Mouse (Mus musculus) forebrain, embryonic 13.5 days (tissue): Measurements from ENCODE around the gene Myo3b. TPM values are rescaled to one million over a fixed set of nuclear protein-coding genes. Genes with fewer than 3 reads are reported as not detected.
A peak's percentile ranks its signal among the peaks of the same experiment; 100 is the strongest.

ENCODE experiments used
- ATAC-seq: fragments of 200-750 bp; cut with Nextera tagmentation; 2 replicates; pipeline ENCODE4 v1.8.0; 2017
- H3K27ac ChIP-seq: fragments of 300-500 bp; sonication (generic); 2 replicates; pipeline ENCODE4 v1.5.1; 2015; ENCODE audit warnings: inconsistent platforms, mild to moderate bottlenecking, moderate library complexity
- H3K27me3 ChIP-seq: fragments of 300-500 bp; sonication (generic); 2 replicates; pipeline ENCODE4 v1.6.1; 2015; ENCODE audit warnings: mild to moderate bottlenecking, inconsistent platforms
- H3K36me3 ChIP-seq: fragments of 300-500 bp; sonication (generic); 2 replicates; pipeline ENCODE4 v1.6.1; 2015; ENCODE audit warnings: mild to moderate bottlenecking, inconsistent platforms; ENCODE audit not compliant: poor library complexity, severe bottlenecking
- H3K4me1 ChIP-seq: fragments of 300-500 bp; sonication (generic); 2 replicates; pipeline ENCODE4 v1.6.1; 2015; ENCODE audit warnings: inconsistent platforms
- H3K4me2 ChIP-seq: fragments of 300-500 bp; sonication (generic); 2 replicates; pipeline ENCODE4 v1.6.1; 2015; ENCODE audit warnings: inconsistent platforms, mild to moderate bottlenecking, moderate library complexity
- H3K4me3 ChIP-seq: fragments of 300-500 bp; sonication (generic); 2 replicates; pipeline ENCODE4 v1.5.1; 2015; ENCODE audit warnings: mild to moderate bottlenecking, inconsistent platforms
- H3K9ac ChIP-seq: fragments of 300-500 bp; sonication (generic); 2 replicates; pipeline ENCODE4 v1.6.1; 2015; ENCODE audit warnings: mild to moderate bottlenecking, inconsistent platforms
- H3K9me3 ChIP-seq: fragments of 300-500 bp; sonication (generic); replicated peaks from 2 replicates; pipeline ENCODE4 v1.6.1; 2016; ENCODE audit warnings: inconsistent platforms
- WGBS: fragments of 180-500 bp; shearing (Covaris S2); methylation state at CpG from one replicate; pipeline ENCODE4 v1.1.7; 2015; 5-methylcytosine and 5-hydroxymethylcytosine counted together
- polyA plus RNA-seq: library from polyadenylated mRNA; unstranded; fragments of >200 nt; fragmentation: Nextera tagmentation; extraction: Ambion mirVana; gene quantifications from 2 replicates; pipeline ENCODE4 v1.2.1, GENCODE M21; 2015

Myo3b gene
- polyA plus RNA-seq, 1 experiment from 2014 or later, result 0.25 TPM

DNA sequence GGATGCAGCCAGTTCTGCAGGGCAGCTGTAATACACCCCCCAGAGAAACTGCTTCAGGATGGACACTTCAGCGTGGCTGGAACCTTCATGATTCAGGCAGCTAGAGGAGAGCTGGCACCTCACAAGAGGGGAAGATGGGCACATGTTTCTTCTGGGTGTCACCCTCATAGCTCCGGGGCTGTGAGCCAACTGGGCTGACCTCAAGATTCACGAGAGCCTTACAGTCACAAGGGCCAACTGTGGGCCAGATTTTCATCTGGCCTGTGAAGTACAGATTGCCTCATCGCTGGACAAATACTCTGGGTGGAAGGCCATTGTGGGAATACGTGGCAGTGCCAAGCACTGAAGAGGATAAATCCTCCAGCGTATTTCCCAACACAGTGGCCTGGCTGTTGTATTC lies 294.6 kb downstream of the Myo3b start:
- peaks cover 16% of the 10 kb centered on the region for H3K4me1 ChIP-seq

DNA sequence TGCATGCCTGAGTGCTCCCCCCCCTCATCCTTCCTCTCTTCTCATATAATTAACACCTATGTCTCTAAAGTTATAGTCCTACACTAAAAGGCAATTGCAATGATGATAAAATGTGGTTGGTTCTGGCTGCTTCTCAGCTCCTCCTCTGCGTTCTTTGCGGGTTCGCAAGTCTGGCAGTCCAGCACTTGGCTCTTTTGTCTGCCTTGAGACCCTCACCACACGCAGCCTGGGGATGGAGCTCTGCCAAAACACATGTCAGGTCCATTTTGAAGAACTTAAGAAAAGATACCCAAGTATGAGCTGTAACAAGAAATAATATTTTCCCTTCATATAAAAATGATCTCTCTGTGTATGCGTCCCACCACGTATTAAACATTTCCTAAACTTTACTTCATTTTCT lies 297.6 kb downstream of the Myo3b start:
- no peaks in the 10 kb centered on the region for H3K36me3 ChIP-seq
- 55% methylated on average over 6 of the region's 6 CpGs for WGBS
- no peak overlapping the region for H3K4me2 ChIP-seq
- no peaks in the 10 kb centered on the region for H3K27me3 ChIP-seq
- no peaks in the 10 kb centered on the region for H3K9me3 ChIP-seq
- H3K4me1 ChIP-seq, result peaks cover 16% of the 10 kb centered on the region
- H3K9ac ChIP-seq, result no peak overlapping the region
- no peak overlapping the region for H3K27ac ChIP-seq
- no peak for ATAC-seq
- H3K4me3 ChIP-seq, result no peak overlapping the region

More for the DNA sequence above, 294.6 kb downstream of the Myo3b start:
- no peak overlapping the region for H3K4me2 ChIP-seq
- no peak for ATAC-seq
- no peak overlapping the region for H3K9ac ChIP-seq
- H3K9me3 ChIP-seq, result no peaks in the 10 kb centered on the region
- H3K36me3 ChIP-seq, result no peaks in the 10 kb centered on the region
- no peak overlapping the region for H3K4me3 ChIP-seq
- WGBS, result 87% methylated on average over 6 of the region's 6 CpGs
- H3K27me3 ChIP-seq, result no peaks in the 10 kb centered on the region
- H3K27ac ChIP-seq, result no peak overlapping the region

DNA sequence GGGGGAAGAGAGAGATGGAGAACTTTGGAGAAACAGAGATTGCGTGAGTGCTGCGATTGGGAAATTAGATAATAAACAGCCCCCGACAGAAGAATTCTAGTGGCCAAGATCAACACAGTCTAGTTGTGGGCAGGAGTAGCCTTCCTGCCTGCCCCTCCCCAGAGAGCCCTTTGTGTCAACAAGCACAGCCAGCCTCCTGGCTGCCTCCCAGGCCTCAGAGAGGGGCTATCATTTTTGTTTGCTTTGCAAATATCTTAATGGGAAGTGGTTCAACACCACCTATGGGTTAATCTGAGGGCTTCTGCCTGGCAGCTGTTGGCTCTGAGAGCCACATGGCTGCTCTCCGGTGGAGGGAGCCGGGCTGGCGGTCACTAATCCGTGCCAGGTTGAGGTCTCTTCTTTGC lies 298.3 kb downstream of the Myo3b start:
- H3K9ac ChIP-seq, result no peak overlapping the region
- no peak for ATAC-seq
- H3K4me2 ChIP-seq, result peak overlapping the region; percentile 0; the same call in 1 of the 2 replicates
- 54% methylated on average over 7 of the region's 7 CpGs for WGBS
- H3K4me1 ChIP-seq, result peaks cover 16% of the 10 kb centered on the region
- H3K27me3 ChIP-seq, result no peaks in the 10 kb centered on the region
- H3K36me3 ChIP-seq, result no peaks in the 10 kb centered on the region
- no peak overlapping the region for H3K4me3 ChIP-seq
- H3K27ac ChIP-seq, result no peak overlapping the region
- no peaks in the 10 kb centered on the region for H3K9me3 ChIP-seq

DNA sequence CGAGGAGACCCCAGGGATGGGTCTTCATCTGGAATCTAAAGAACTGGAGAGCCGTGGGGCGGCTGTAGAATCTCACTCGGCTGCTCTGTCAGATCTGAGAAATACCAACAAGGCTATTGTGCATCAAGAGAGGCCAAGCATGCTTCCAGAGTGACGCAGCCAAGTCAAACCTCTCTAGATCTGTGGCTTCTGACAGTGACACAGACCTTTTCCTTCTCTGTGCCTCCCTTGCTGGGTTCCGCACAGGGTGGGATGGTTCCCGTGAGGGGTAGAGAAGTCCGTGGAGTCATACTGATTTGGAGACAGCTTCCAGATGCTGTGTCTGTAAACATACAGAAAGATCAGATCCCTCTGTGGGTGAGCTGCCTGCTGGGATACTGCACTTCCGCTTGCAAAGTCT lies 298.9 kb downstream of the Myo3b start:
- Histone ChIP-seq H3K4me1 (peaks cover 16% of the 10 kb centered on the region), H3K4me2 (no peak overlapping the region), H3K9ac (no peak overlapping the region), H3K4me3 (no peak overlapping the region), H3K9me3 (no peaks in the 10 kb centered on the region), H3K36me3 (no peaks in the 10 kb centered on the region), H3K27ac (no peak overlapping the region), H3K27me3 (no peaks in the 10 kb centered on the region)
- no peak for ATAC-seq
- 79% methylated on average over 9 of the region's 9 CpGs for WGBS

DNA sequence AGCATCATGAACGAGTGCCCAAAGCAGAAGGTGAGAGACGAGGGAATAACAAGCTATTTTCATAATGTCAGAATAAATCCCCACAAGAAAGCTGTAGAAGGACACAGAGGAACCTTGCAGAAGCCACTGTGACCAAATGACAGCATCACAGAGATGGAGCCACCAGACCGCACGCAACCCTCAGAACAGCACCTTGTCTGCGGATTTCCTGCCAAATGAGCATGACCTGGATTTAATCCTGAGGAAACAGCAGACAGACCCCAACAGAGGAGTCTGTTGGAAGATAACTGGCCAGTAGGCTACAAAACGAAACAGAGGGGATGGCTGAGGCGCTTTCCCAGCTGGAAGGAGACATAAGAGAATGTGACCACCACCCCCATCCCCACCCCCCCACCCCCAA lies 300.1 kb downstream of the Myo3b start:
- no peaks in the 10 kb centered on the region for H3K27me3 ChIP-seq
- no peaks in the 10 kb centered on the region for H3K36me3 ChIP-seq
- no peak overlapping the region for H3K27ac ChIP-seq
- peaks cover 16% of the 10 kb centered on the region for H3K4me1 ChIP-seq
- H3K9ac ChIP-seq, result no peak overlapping the region
- WGBS, result 85% methylated on average over 7 of the region's 7 CpGs
- ATAC-seq, result no peak
- no peak overlapping the region for H3K4me3 ChIP-seq
- H3K4me2 ChIP-seq, result no peak overlapping the region
- H3K9me3 ChIP-seq, result no peaks in the 10 kb centered on the region

DNA sequence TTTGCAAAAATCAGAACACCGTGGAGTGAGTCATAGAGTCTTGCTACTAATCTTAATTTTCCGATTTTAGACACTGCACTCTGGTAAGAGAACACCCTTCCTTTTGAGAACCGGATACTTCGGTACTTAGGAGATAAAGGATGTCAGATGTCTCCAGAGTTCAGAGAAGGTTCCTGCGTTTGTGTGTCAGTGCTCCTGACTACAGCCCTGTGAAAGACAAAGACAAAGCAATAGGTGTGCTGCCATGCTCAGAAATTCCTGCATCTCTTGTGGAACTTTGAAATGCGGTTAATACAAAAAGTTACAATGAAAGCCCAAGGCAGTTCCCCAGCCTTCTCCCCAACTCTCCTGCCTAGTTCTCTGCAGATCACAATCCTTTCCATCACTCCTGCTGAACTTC lies 300.6 kb downstream of the Myo3b start:
- H3K27me3 ChIP-seq, result no peaks in the 10 kb centered on the region
- H3K4me3 ChIP-seq, result no peak overlapping the region
- WGBS, result 83% methylated on average over 6 of the region's 6 CpGs
- peaks cover 16% of the 10 kb centered on the region for H3K4me1 ChIP-seq
- H3K9me3 ChIP-seq, result no peaks in the 10 kb centered on the region
- no peak overlapping the region for H3K4me2 ChIP-seq
- no peak for ATAC-seq
- no peaks in the 10 kb centered on the region for H3K36me3 ChIP-seq
- H3K9ac ChIP-seq, result no peak overlapping the region
- H3K27ac ChIP-seq, result no peak overlapping the region

DNA sequence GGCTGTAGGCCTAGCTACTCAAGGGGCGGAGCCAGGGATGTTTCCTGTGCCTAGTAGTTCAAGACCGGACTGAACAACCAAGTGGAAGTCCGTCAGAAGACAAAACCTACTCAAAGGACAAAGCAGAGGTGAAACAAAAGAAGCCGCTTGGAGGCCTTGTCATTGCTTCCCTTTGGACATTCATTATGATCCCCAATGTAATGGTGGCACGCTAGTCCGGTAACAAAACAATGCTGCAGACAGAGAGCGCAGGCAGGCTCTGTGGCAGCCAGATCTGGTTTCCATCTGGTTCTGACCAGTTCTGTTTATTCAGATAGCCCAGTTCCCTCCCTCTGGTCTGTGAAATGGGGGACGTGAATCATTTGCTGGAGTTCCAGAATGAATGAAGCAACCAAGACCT lies 301.3 kb downstream of the Myo3b start:
- Histone ChIP-seq H3K9ac (no peak overlapping the region), H3K4me3 (no peak overlapping the region), H3K36me3 (no peaks in the 10 kb centered on the region), H3K27ac (no peak overlapping the region), H3K4me2 (no peak overlapping the region), H3K4me1 (peaks cover 16% of the 10 kb centered on the region), H3K27me3 (no peaks in the 10 kb centered on the region), H3K9me3 (no peaks in the 10 kb centered on the region)
- 88% methylated on average over 8 of the region's 8 CpGs for WGBS
- ATAC-seq, result no peak

DNA sequence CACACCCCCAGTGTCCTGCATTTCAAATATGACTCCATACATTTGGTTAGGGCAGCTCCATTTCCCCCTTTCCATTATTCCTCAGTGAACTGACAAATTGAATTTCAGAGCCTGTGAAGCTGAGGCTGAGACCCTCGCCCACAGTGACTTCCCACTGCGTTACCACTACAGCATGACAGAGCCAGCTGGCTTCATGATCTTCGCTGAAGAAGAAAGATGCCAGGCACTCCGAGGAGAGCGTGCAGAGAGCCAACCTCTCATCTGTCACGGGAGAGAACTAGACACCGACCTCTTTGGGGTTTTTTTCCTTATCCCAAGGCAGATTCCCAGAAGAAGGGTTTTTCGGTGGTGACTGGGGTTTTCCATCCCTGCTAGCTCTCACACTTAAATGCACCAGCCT lies 306.2 kb downstream of the Myo3b start:
- Histone ChIP-seq H3K4me1 (no peaks in the 10 kb centered on the region), H3K9ac (no peak overlapping the region), H3K4me2 (no peak overlapping the region), H3K9me3 (no peaks in the 10 kb centered on the region), H3K36me3 (no peaks in the 10 kb centered on the region), H3K27ac (no peak overlapping the region), H3K4me3 (no peak overlapping the region), H3K27me3 (no peaks in the 10 kb centered on the region)
- no peak for ATAC-seq
- WGBS, result 82% methylated on average over 8 of the region's 8 CpGs

DNA sequence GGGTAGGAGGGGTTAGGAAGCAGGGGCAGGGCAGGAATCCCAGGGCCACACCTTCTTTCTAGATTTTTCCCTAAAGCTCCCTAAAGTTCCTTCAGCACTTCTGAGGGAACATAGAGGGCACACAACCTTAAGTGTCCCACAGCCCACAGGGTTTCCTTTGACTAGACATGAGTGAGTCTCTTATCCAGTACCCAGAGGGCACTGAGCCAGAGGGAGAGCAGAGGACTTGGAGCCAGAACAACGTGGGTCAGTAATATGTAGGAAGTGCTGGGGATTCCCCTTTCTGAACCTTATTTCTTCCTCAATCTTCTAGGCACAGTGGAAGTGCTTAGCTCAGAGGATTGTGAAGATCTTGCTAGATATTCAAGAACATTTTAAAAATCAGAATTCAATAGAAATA lies 308.6 kb downstream of the Myo3b start:
- no peak overlapping the region for H3K27ac ChIP-seq
- H3K4me3 ChIP-seq, result no peak overlapping the region
- no peak overlapping the region for H3K4me2 ChIP-seq
- no peak overlapping the region for H3K9ac ChIP-seq
- ATAC-seq, result no peak
- no peaks in the 10 kb centered on the region for H3K27me3 ChIP-seq
- no peaks in the 10 kb centered on the region for H3K4me1 ChIP-seq
- H3K36me3 ChIP-seq, result no peaks in the 10 kb centered on the region
- H3K9me3 ChIP-seq, result no peaks in the 10 kb centered on the region
- 37% methylated on average over 1 of the region's 1 CpGs for WGBS

DNA sequence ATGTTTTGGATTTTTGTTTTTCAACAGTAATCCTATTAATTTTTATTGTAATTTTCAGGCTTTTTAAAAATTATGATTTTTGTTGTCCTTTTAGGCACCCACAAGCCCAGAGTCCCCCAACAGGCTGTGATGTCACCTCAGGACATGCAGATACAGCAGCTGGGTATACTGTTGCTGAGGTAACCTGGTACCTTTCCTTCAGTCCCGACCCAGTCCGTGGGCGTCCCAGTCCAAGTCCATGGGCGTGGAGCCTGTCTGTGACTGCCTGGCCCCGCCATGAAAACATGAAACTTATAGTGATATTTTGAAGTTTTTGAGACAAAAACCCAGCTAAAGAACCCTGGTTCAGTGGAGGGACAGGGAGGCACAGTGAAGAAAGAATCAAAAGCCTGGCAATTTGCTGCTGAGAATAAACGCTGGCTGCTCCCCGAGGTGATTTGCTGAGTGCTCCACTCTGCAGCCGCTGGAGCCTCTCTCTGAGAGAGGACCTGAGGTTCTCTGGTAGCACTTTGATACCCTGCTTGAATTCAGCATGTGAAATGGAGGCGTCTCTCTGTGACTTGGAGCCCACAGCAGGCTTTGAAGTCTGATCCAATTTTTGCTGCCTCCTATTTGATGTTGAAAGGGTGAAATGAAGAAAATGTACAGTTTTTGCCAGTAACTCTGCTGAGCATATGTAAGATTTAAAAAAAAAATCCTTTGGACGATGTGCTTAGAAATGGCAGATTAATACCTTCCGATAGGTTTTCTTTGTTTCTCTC lies 310.0 kb downstream of the Myo3b start:
- no peak overlapping the region; the same call in 1 of the 2 replicates for H3K27ac ChIP-seq
- no peaks in the 10 kb centered on the region for H3K9me3 ChIP-seq
- no peak overlapping the region for H3K4me3 ChIP-seq
- H3K27me3 ChIP-seq, result no peaks in the 10 kb centered on the region
- no peak for ATAC-seq
- 69% methylated on average over 11 of the region's 11 CpGs for WGBS
- H3K4me1 ChIP-seq, result no peaks in the 10 kb centered on the region
- no peak overlapping the region for H3K9ac ChIP-seq
- no peaks in the 10 kb centered on the region for H3K36me3 ChIP-seq
- H3K4me2 ChIP-seq, result no peak overlapping the region

DNA sequence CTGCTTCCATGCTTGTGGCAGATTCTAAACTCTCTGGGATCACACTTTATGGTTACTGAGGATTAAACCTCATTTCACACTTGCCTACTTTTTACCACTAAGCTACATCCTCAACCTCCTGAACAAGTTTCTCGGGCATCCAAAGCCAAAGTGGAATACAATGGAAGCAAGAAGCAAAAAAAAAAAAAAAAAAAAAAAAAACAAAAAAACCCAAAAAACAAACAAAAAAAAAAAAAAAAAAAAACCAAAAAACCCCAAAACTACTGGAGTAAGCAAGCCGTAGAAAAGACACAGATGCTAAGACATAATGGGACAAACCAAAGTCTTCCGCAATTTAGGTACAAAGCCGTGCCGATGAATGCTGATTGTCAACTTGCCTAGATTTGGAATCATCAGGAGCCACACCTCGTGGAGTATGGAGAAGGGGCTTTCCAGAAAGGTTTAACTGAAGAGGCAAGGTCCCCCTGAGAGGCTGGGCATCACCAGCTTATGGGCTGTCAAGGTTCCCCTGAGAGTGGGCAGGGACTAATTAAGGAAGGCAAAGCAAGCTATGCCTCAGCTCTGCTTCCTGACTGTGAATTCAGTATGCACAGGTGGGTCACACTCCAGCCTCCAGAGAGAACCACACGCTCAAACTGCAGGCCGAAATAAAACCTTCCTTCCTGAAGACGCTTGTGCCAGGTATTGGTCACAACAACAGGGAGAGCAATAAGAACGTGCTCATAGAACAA lies 313.7 kb downstream of the Myo3b start:
- H3K27ac ChIP-seq, result no peak overlapping the region
- no peaks in the 10 kb centered on the region for H3K27me3 ChIP-seq
- H3K36me3 ChIP-seq, result no peaks in the 10 kb centered on the region
- no peak overlapping the region for H3K9ac ChIP-seq
- H3K4me2 ChIP-seq, result no peak overlapping the region
- ATAC-seq, result no peak
- peaks cover 3% of the 10 kb centered on the region; the same call in 1 of the 2 replicates for H3K9me3 ChIP-seq
- WGBS, result 83% methylated on average over 10 of the region's 10 CpGs
- H3K4me1 ChIP-seq, result no peaks in the 10 kb centered on the region
- no peak overlapping the region for H3K4me3 ChIP-seq

DNA sequence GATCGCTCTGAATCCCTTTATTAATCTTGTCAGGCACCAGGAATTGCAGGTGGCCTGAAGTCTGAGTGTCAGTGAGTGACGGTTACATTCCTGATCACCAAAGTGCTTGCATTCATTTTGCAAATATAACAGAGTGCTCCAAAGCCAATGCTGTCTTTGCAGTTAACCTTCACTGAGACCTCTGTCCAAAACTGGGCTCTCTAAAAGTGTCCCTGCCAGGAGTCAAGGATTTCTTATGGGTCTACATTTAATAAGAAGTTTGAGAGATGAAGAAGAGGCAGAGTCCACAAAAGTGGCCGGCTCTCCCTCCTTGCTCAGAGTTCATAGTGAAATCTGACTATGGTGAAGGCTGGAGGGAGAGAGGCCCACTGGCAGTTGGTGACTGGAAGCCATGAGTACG lies 315.1 kb downstream of the Myo3b start:
- H3K36me3 ChIP-seq, result no peaks in the 10 kb centered on the region
- H3K4me2 ChIP-seq, result no peak overlapping the region
- no peak overlapping the region for H3K4me3 ChIP-seq
- no peak overlapping the region for H3K9ac ChIP-seq
- H3K9me3 ChIP-seq, result peaks cover 3% of the 10 kb centered on the region; the same call in 1 of the 2 replicates
- WGBS, result 88% methylated on average over 4 of the region's 4 CpGs
- no peaks in the 10 kb centered on the region for H3K27me3 ChIP-seq
- no peak overlapping the region for H3K27ac ChIP-seq
- ATAC-seq, result no peak
- no peaks in the 10 kb centered on the region for H3K4me1 ChIP-seq
